Mouse (Mus musculus) neural tube, embryonic 14.5 days (tissue): ENCODE data around the gene Chst10. TPM values are rescaled to one million over a fixed set of nuclear protein-coding genes. Genes with fewer than 3 reads are reported as not detected.

Experiments
- ATAC-seq: fragments of 200-750 bp; cut with Nextera tagmentation; 2 replicates; pipeline ENCODE4 v1.8.0; 2017; ENCODE audit warnings: low read depth, mild to moderate bottlenecking, moderate TSS enrichment, moderate library complexity
- H3K27ac ChIP-seq: fragments of 300-500 bp; sonication (generic); 2 replicates; pipeline ENCODE4 v1.5.1; 2014; ENCODE audit warnings: low read depth, mild to moderate bottlenecking, control low read depth, low read length, moderate library complexity, mixed read lengths
- H3K27me3 ChIP-seq: fragments of 300-500 bp; sonication (generic); 2 replicates; pipeline ENCODE4 v1.6.1; 2014; ENCODE audit warnings: low read length; ENCODE audit not compliant: control insufficient read depth, insufficient read depth
- H3K36me3 ChIP-seq: fragments of 300-500 bp; sonication (generic); 2 replicates; pipeline ENCODE4 v1.6.1; 2014; ENCODE audit warnings: low read length, mixed read lengths; ENCODE audit not compliant: control insufficient read depth, insufficient read depth
- H3K4me1 ChIP-seq: fragments of 300-500 bp; sonication (generic); 2 replicates; pipeline ENCODE4 v1.6.1; 2014; ENCODE audit warnings: low read length; ENCODE audit not compliant: control insufficient read depth, insufficient read depth
- H3K4me2 ChIP-seq: fragments of 300-500 bp; sonication (generic); 2 replicates; pipeline ENCODE4 v1.6.1; 2014; ENCODE audit warnings: mild to moderate bottlenecking, low read depth, low read length, control low read depth
- H3K4me3 ChIP-seq: fragments of 300-500 bp; sonication (generic); 2 replicates; pipeline ENCODE4 v1.5.1; 2014; ENCODE audit warnings: low read depth, low read length, control low read depth, mixed read lengths
- H3K9ac ChIP-seq: fragments of 300-500 bp; sonication (generic); replicated peaks from 2 replicates; pipeline ENCODE4 v1.6.1; 2014; ENCODE audit warnings: low read depth, mild to moderate bottlenecking, control low read depth, low read length, mixed read lengths
- H3K9me3 ChIP-seq: fragments of 300-500 bp; sonication (generic); 2 replicates; pipeline ENCODE4 v1.6.1; 2016; ENCODE audit warnings: low read length; ENCODE audit not compliant: control insufficient read depth
- WGBS: fragments of 180-500 bp; shearing (Covaris S2); extraction: QIAGEN DNeasy Blood & Tissue Kit; methylation state at CpG from one replicate; pipeline ENCODE4 v1.1.7; 2014; 5-methylcytosine and 5-hydroxymethylcytosine counted together
- polyA plus RNA-seq: library from polyadenylated mRNA; unstranded; fragments of >200 nt; fragmentation: Nextera tagmentation; extraction: Ambion mirVana; gene quantifications from 2 replicates; pipeline ENCODE4 v1.2.1, GENCODE M21; 2014

Gene Chst10
- polyA plus RNA-seq, 1 experiment from 2014 or later, result 68.7 TPM

DNA sequence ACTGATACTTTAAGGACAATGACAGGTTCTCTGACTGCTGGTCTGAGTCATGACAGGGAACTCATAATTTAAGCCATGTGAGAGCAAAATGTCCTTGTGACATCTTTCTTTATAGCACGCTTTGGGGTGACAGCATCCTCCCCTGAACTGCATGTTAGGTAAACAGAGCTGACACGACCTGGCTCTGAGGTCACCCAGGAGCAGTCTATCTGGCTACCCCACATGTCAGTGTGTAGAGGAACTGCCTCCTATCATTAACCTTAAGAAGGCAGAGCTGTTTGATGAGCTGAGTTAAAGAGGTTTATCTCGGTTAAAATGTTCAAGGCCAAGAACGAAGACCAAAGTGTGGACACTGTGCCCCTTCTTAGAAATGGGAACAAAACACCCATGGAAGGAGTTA, 16.6 kb downstream of the Chst10 start:
- Histone ChIP-seq H3K4me2 (no peak overlapping the region), H3K4me1 (no peaks in the 10 kb centered on the region), H3K27ac (no peak overlapping the region), H3K36me3 (peaks cover 5% of the 10 kb centered on the region; the same call in 1 of the 2 replicates), H3K9ac (no peak overlapping the region), H3K4me3 (no peak overlapping the region), H3K9me3 (no peaks in the 10 kb centered on the region), H3K27me3 (no peaks in the 10 kb centered on the region)
- WGBS, result 83% methylated on average over 4 of the region's 4 CpGs
- ATAC-seq, result no peak

GRCm38 (mm10) chr1:38876671-38877382, 21.1 kb downstream of the Chst10 start:
- Histone ChIP-seq H3K36me3 (peaks cover 19% of the 10 kb centered on the region), H3K27me3 (no peaks in the 10 kb centered on the region), H3K9me3 (no peaks in the 10 kb centered on the region), H3K9ac (no peak overlapping the region), H3K4me2 (no peak overlapping the region), H3K4me3 (no peak overlapping the region), H3K4me1 (no peaks in the 10 kb centered on the region), H3K27ac (no peak overlapping the region)
- 53% methylated on average over 5 of the region's 5 CpGs for WGBS
- ATAC-seq, result no peak

- Histone ChIP-seq H3K4me1 (no peaks in the 10 kb centered on the region), H3K36me3 (peaks cover 18% of the 10 kb centered on the region), H3K27ac (no peak overlapping the region), H3K27me3 (no peaks in the 10 kb centered on the region), H3K4me2 (no peak overlapping the region), H3K4me3 (no peak overlapping the region), H3K9ac (no peak overlapping the region), H3K9me3 (no peaks in the 10 kb centered on the region)
- ATAC-seq, result no peak
- 88% methylated on average over 5 of the region's 5 CpGs for WGBS
These were observed 24.1 kb downstream of the Chst10 start for GRCm38 (mm10) chr1:38873911-38874310.

DNA sequence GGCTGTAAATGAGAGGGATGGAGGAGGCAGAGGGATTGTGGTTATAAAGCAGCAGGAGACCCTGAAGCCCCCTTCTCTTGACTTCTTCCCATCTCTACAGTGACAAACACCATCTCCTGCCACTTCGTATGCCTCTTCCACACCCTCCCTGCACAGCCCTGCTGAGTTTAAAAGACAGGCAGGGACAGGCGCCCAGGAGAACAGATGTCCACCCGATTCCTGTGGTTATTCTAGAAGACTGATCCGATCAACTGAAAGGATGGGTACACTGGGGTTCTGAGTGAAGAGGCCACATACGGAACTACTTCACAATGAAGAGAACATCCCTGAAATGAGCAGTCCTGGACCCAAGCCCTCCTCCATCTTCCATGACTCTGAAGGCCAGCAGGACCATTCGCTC, 26.1 kb downstream of the Chst10 start:
- Histone ChIP-seq H3K27ac (no peak overlapping the region), H3K36me3 (peaks cover 23% of the 10 kb centered on the region), H3K9me3 (no peaks in the 10 kb centered on the region), H3K4me3 (no peak overlapping the region), H3K4me1 (no peaks in the 10 kb centered on the region), H3K27me3 (no peaks in the 10 kb centered on the region), H3K9ac (no peak overlapping the region), H3K4me2 (no peak overlapping the region)
- 65% methylated on average over 6 of the region's 6 CpGs for WGBS
- no peak for ATAC-seq

DNA sequence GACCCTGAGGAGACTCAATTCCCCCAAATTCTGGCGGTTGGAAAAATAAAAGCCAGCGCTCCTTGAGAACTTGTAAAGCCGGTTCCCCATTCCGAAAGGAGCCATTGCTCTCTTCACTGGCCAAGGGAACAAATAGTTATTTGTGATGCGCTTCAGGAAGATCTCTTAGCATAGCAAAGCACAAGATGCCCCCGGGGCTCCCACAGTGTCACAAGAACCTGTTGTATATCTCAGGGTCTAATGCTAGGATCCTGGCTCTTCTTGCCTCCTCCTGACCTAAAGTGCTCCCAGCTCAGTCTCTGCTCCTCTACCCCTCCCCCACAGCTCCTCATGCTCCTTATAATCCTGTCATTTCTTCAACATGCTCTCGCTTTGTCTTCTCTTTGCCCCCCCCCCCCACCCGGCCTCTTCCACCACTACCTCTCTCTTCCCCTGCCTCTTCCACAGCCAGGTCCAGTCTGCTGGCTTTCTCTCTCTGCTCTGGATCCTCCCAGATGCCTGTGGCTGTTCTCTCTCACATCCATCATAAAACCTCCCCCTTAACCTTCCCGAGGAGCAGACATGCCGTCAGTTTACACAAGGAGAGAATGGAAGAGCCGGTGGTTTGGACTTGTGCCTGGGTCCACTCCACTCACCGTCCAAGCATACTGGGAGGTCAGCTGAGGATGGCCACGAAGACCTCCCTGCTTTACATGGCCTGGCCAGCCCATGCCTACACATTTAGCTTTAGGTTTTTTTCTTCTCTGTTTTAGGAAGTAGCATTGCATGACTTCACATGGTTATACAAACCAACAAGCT, 28.4 kb downstream of the Chst10 start:
- no peaks in the 10 kb centered on the region for H3K4me1 ChIP-seq
- H3K27me3 ChIP-seq, result no peaks in the 10 kb centered on the region
- WGBS, result 52% methylated on average over 13 of the region's 13 CpGs
- no peak overlapping the region for H3K4me2 ChIP-seq
- no peak for ATAC-seq
- no peak overlapping the region for H3K4me3 ChIP-seq
- H3K36me3 ChIP-seq, result peaks cover 23% of the 10 kb centered on the region
- H3K9ac ChIP-seq, result no peak overlapping the region
- no peak overlapping the region for H3K27ac ChIP-seq
- no peaks in the 10 kb centered on the region for H3K9me3 ChIP-seq

DNA sequence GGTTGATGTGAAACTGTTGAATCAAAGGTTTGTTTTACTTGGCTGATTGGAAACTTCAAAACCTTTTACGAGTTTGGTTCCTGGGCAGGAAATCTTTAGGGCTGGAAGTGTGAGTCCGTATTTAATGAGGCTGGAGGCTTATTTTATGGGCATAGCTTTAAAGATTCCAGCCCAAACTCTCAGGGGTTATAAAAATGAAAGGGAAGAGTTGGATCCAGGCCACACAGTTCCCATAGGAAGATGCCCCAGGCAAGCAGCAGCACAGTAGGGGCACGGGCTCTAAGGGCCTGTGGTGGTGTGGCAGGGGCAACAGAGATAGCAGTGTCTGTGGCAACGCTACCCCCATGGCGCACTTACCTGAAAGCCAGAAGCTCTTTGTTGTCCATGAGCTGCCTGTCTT, 31.7 kb downstream of the Chst10 start:
- H3K27ac ChIP-seq, result no peak overlapping the region
- no peak overlapping the region for H3K9ac ChIP-seq
- no peak for ATAC-seq
- no peaks in the 10 kb centered on the region for H3K27me3 ChIP-seq
- H3K9me3 ChIP-seq, result no peaks in the 10 kb centered on the region
- H3K36me3 ChIP-seq, result peaks cover 7% of the 10 kb centered on the region
- no peak overlapping the region for H3K4me2 ChIP-seq
- H3K4me3 ChIP-seq, result no peak overlapping the region
- no peaks in the 10 kb centered on the region for H3K4me1 ChIP-seq
- WGBS, result 80% methylated on average over 5 of the region's 5 CpGs

GRCm38 (mm10) chr1:38864341-38864740, 33.6 kb downstream of the Chst10 start:
- H3K4me3 ChIP-seq, result no peak overlapping the region
- no peak overlapping the region for H3K4me2 ChIP-seq
- no peaks in the 10 kb centered on the region for H3K4me1 ChIP-seq
- H3K27ac ChIP-seq, result no peak overlapping the region
- peaks cover 5% of the 10 kb centered on the region for H3K36me3 ChIP-seq
- no peak overlapping the region for H3K9ac ChIP-seq
- ATAC-seq, result no peak
- H3K27me3 ChIP-seq, result no peaks in the 10 kb centered on the region
- no peaks in the 10 kb centered on the region for H3K9me3 ChIP-seq
- WGBS, result 82% methylated on average over 9 of the region's 9 CpGs

- Histone ChIP-seq H3K9me3 (no peaks in the 10 kb centered on the region), H3K4me3 (no peak overlapping the region), H3K4me1 (no peaks in the 10 kb centered on the region), H3K9ac (no peak overlapping the region), H3K36me3 (no peaks in the 10 kb centered on the region; the same call in 1 of the 2 replicates), H3K4me2 (no peak overlapping the region), H3K27ac (no peak overlapping the region), H3K27me3 (no peaks in the 10 kb centered on the region)
- WGBS, result 31% methylated on average over 4 of the region's 4 CpGs
- no peak for ATAC-seq
These were observed 35.7 kb downstream of the Chst10 start for GRCm38 (mm10) chr1:38862213-38862612.

GRCm38 (mm10) chr1:38860867-38861524, 37.0 kb downstream of the Chst10 start:
- no peaks in the 10 kb centered on the region for H3K9me3 ChIP-seq
- ATAC-seq, result no peak
- 86% methylated on average over 9 of the region's 9 CpGs for WGBS
- H3K27ac ChIP-seq, result no peak overlapping the region
- no peaks in the 10 kb centered on the region; the same call in 1 of the 2 replicates for H3K36me3 ChIP-seq
- H3K27me3 ChIP-seq, result no peaks in the 10 kb centered on the region
- no peak overlapping the region for H3K9ac ChIP-seq
- H3K4me1 ChIP-seq, result no peaks in the 10 kb centered on the region
- H3K4me3 ChIP-seq, result no peak overlapping the region
- no peak overlapping the region for H3K4me2 ChIP-seq
